Mouse (Mus musculus): ENCODE results near the gene Csrnp1.

DNA sequence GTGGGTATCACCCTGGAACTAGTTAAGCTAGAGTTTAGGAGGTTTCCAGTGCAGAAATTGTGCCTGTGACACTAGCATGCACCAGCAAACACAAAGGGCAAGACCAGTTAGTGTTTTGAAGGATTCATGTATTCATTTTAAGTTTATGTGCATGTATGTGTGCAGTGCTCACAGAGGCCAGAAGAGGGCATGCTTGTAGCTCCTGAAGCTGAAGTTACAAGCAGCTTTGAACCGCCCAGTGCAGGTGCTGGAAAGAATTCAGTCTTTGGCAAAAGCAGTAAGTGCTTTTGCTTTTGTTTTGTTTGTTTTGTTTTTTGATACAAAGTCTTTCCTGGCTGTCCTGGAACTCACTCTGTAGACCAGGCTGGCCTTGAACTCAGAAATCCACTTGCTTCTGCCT lies 23.4 kb upstream of the Csrnp1 start:
- TF ChIP-seq POLR2A (IDR thresholded peaks at IDR 0.05; ENCODE audit: insufficient read length, low read depth) (no peak), MYOD1 (IDR thresholded peaks at IDR 0.05; ENCODE audit: control insufficient read depth in 1 of 3, insufficient read length in 2 of 3, low read depth in 2 of 3) (no peak), MYOG (IDR thresholded peaks at IDR 0.05; ENCODE audit: control insufficient read depth in 1 of 3, insufficient read depth in 1 of 3, insufficient read length in 2 of 3, low read depth in 2 of 3) (no peak)
